Mouse (Mus musculus) hindbrain, embryonic 14.5 days (tissue): ENCODE results near the gene Map6. TPM values are rescaled to one million over a fixed set of nuclear protein-coding genes. Genes with fewer than 3 reads are reported as not detected.

Experiments used
- ATAC-seq: fragments of 200-750 bp; cut with Nextera tagmentation; 2 replicates; pipeline ENCODE4 v1.8.0; 2017; ENCODE audit warnings: moderate number of reproducible peaks, mild to moderate bottlenecking, moderate TSS enrichment, moderate library complexity; ENCODE audit not compliant: low FRiP score
- DNase-seq: peaks from one replicate; pipeline ENCODE4 v3.0.0-alpha.2; 2015; ENCODE audit warnings: low spot score
- H3K27ac ChIP-seq: fragments of 300-500 bp; sonication (generic); 2 replicates; pipeline ENCODE4 v1.5.1; 2014; ENCODE audit warnings: mild to moderate bottlenecking, moderate library complexity
- H3K27me3 ChIP-seq: fragments of 300-500 bp; sonication (generic); 2 replicates; pipeline ENCODE4 v1.6.1; 2014; ENCODE audit warnings: mild to moderate bottlenecking, low read length, mixed read lengths; ENCODE audit not compliant: control insufficient read depth, insufficient read depth
- H3K36me3 ChIP-seq: fragments of 300-500 bp; sonication (generic); replicated peaks from 2 replicates; pipeline ENCODE4 v1.6.1; 2014; ENCODE audit not compliant: control insufficient read depth, insufficient read depth
- H3K4me1 ChIP-seq: fragments of 300-500 bp; sonication (generic); replicated peaks from 2 replicates; pipeline ENCODE4 v1.6.1; 2014; ENCODE audit warnings: antibody characterized with exemption, low read length, mixed read lengths; ENCODE audit not compliant: control insufficient read depth, insufficient read depth
- H3K4me2 ChIP-seq: fragments of 300-500 bp; sonication (generic); replicated peaks from 2 replicates; pipeline ENCODE4 v1.6.1; 2014; ENCODE audit warnings: mild to moderate bottlenecking, moderate library complexity
- H3K4me3 ChIP-seq: fragments of 300-500 bp; sonication (generic); replicated peaks from 2 replicates; pipeline ENCODE4 v1.5.1; 2014; ENCODE audit warnings: mild to moderate bottlenecking, low read length
- H3K9ac ChIP-seq: fragments of 300-500 bp; sonication (generic); 2 replicates; pipeline ENCODE4 v1.6.1; 2014
- H3K9me3 ChIP-seq: fragments of 300-500 bp; sonication (generic); 2 replicates; pipeline ENCODE4 v1.6.1; 2016; ENCODE audit warnings: low read length; ENCODE audit not compliant: control insufficient read depth
- WGBS: fragments of 180-500 bp; shearing (Covaris S2); extraction: QIAGEN DNeasy Blood & Tissue Kit; methylation state at CpG from one replicate; pipeline ENCODE4 v1.1.7; 2014; 5-methylcytosine and 5-hydroxymethylcytosine counted together
- polyA plus RNA-seq: library from polyadenylated mRNA; unstranded; fragments of >200 nt; fragmentation: Nextera tagmentation; extraction: Ambion mirVana; gene quantifications from 2 replicates; pipeline ENCODE4 v1.2.1, GENCODE M21; 2014

The Map6 gene
- polyA plus RNA-seq, 1 experiment from 2014 or later, result 122 TPM

- no peak for DNase-seq
- H3K4me1 ChIP-seq, result peaks cover 47% of the 10 kb centered on the region
- no peak for ATAC-seq
These were observed 116.0 kb downstream of the Map6 start for GRCm38 (mm10) chr7:99383246-99383645.

GRCm38 (mm10) chr7:99384101-99384611, 116.9 kb downstream of the Map6 start:
- Histone ChIP-seq H3K36me3 (peaks cover 18% of the 10 kb centered on the region), H3K9ac (peak overlapping the region; percentile 86), H3K4me3 (peak overlapping the region; percentile 76), H3K4me2 (peak overlapping the region; percentile 94), H3K9me3 (no peaks in the 10 kb centered on the region), H3K27me3 (no peaks in the 10 kb centered on the region), H3K27ac (peak overlapping the region; percentile 61), H3K4me1 (peaks cover 47% of the 10 kb centered on the region)
- no peak for DNase-seq
- ATAC-seq, result no peak
- 19% methylated on average over 4 of the region's 4 CpGs for WGBS

More at GRCm38 (mm10) chr7:99383246-99383645, 116.0 kb downstream of the Map6 start:
- Histone ChIP-seq H3K4me2 (peak overlapping the region; percentile 94), H3K9ac (peak overlapping the region; percentile 86), H3K9me3 (no peaks in the 10 kb centered on the region), H3K27me3 (no peaks in the 10 kb centered on the region), H3K27ac (peak overlapping the region; percentile 61; the same call in 1 of the 2 replicates), H3K36me3 (peaks cover 13% of the 10 kb centered on the region), H3K4me3 (peak overlapping the region; percentile 76)
- 36% methylated on average over 5 of the region's 5 CpGs for WGBS

GRCm38 (mm10) chr7:99386030-99386429, 118.8 kb downstream of the Map6 start:
- Histone ChIP-seq H3K4me3 (no peak overlapping the region), H3K4me1 (peaks cover 36% of the 10 kb centered on the region), H3K27ac (no peak overlapping the region), H3K9ac (0 out of 2 replicates have a peak overlapping the region, but pooled peaks have one; percentile 86), H3K36me3 (peaks cover 26% of the 10 kb centered on the region), H3K9me3 (no peaks in the 10 kb centered on the region), H3K4me2 (peak overlapping the region; percentile 94; the same call in 1 of the 2 replicates), H3K27me3 (no peaks in the 10 kb centered on the region)
- no peak for DNase-seq
- 44% methylated on average over 5 of the region's 5 CpGs for WGBS
- ATAC-seq, result no peak

Other genes starting within 250 kb of the Map6 start
- gene Uvrag, start 126.3 kb upstream of the Map6 start, polyA plus RNA-seq, result 16.1 and 18.0 TPM in 2 replicates
- gene Dgat2, start 84.7 kb upstream of the Map6 start, polyA plus RNA-seq, result 17.3 and 18.4 TPM in 2 replicates
- gene Mogat2, start 28.8 kb upstream of the Map6 start, polyA plus RNA-seq, result 1.3 and 2.5 TPM in 2 replicates
- gene Serpinh1, start 85.8 kb downstream of the Map6 start, polyA plus RNA-seq, result 122 and 128 TPM in 2 replicates
- 37.7 and 46.2 TPM in 2 replicates for gene Gdpd5, start 114.0 kb downstream of the Map6 start, polyA plus RNA-seq
- 4.1 and 4.7 TPM in 2 replicates for gene Klhl35, start 198.6 kb downstream of the Map6 start, polyA plus RNA-seq
- 445 and 515 TPM in 2 replicates for gene Rps3, start 216.3 kb downstream of the Map6 start, polyA plus RNA-seq